Mouse (Mus musculus) forebrain, embryonic 15.5 days (tissue): ENCODE measurements at regions not wholly inside any gene's neighbourhood (a gene's known extent, or its start where the extent isn't known, plus 50 kb on each side); places are given as distances from the start of the nearest gene placed in this dataset.
A peak's percentile ranks its signal among the peaks of the same experiment; 100 is the strongest.

Source experiments
- ATAC-seq: fragments of 200-750 bp; cut with Nextera tagmentation; replicated peaks from 2 replicates; pipeline ENCODE4 v1.8.0; 2017; ENCODE audit warnings: mild to moderate bottlenecking, moderate TSS enrichment, moderate library complexity
- H3K27ac ChIP-seq: fragments of 300-500 bp; sonication (generic); replicated peaks from 2 replicates; pipeline ENCODE4 v1.5.1; 2015; ENCODE audit warnings: mild to moderate bottlenecking, inconsistent platforms
- H3K27me3 ChIP-seq: fragments of 300-500 bp; sonication (generic); 2 replicates; pipeline ENCODE4 v1.6.1; 2015; ENCODE audit warnings: inconsistent platforms
- H3K36me3 ChIP-seq: fragments of 300-500 bp; sonication (generic); 2 replicates; pipeline ENCODE4 v1.6.1; 2015; ENCODE audit warnings: mild to moderate bottlenecking, inconsistent platforms
- H3K4me1 ChIP-seq: fragments of 300-500 bp; sonication (generic); 2 replicates; pipeline ENCODE4 v1.6.1; 2015; ENCODE audit warnings: inconsistent platforms
- H3K4me2 ChIP-seq: fragments of 300-500 bp; sonication (generic); replicated peaks from 2 replicates; pipeline ENCODE4 v1.6.1; 2015; ENCODE audit warnings: mild to moderate bottlenecking, inconsistent platforms
- H3K4me3 ChIP-seq: fragments of 300-500 bp; sonication (generic); 2 replicates; pipeline ENCODE4 v1.5.1; 2015; ENCODE audit warnings: mild to moderate bottlenecking, inconsistent platforms
- H3K9ac ChIP-seq: fragments of 300-500 bp; sonication (generic); replicated peaks from 2 replicates; pipeline ENCODE4 v1.6.1; 2015; ENCODE audit warnings: mild to moderate bottlenecking, inconsistent platforms
- H3K9me3 ChIP-seq: fragments of 300-500 bp; sonication (generic); 2 replicates; pipeline ENCODE4 v1.6.1; 2016; ENCODE audit warnings: inconsistent platforms
- WGBS: fragments of 180-500 bp; shearing (Covaris S2); methylation state at CpG from one replicate; pipeline ENCODE4 v1.1.7; 2015; ENCODE audit warnings: mixed read lengths; 5-methylcytosine and 5-hydroxymethylcytosine counted together

GRCm38 (mm10) chr9:46544326-46544725, 224.5 kb upstream of the 4931429L15Rik start:
- H3K27me3 ChIP-seq = no peaks in the 10 kb centered on the region
- H3K4me1 ChIP-seq = no peaks in the 10 kb centered on the region; the same call in 1 of the 2 replicates
- no peak overlapping the region for H3K4me2 ChIP-seq
- no peak overlapping the region for H3K9ac ChIP-seq
- no peak for ATAC-seq
- H3K27ac ChIP-seq = no peak overlapping the region
- no peak overlapping the region for H3K4me3 ChIP-seq
- H3K36me3 ChIP-seq = no peaks in the 10 kb centered on the region
- no peaks in the 10 kb centered on the region for H3K9me3 ChIP-seq
- whole genome bisulfite sequencing = 92% methylated on average over 3 of the region's 3 CpGs

DNA sequence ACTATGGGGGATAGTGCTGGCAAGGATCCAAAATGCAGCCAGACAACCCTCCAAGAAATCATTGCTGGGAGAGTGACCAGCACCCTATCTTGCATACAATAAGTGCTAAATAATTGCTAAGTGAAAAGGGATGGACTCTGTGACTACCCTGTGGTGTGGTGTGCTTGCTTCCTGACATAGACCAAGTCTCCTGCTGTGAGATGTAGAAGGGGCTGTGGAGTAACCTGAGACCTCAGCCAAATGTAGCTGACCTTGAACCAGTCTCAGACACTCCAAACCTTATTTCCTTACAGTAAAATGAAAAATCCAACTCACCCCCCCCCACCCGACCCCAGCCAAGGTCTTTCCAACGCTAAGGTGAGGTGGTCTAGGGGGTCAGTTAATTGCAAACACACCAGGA, 221.2 kb upstream of the 4931429L15Rik start:
- H3K27me3 ChIP-seq = no peaks in the 10 kb centered on the region
- ATAC-seq = no peak
- WGBS = 75% methylated on average over 2 of the region's 2 CpGs
- H3K9ac ChIP-seq = no peak overlapping the region
- no peak overlapping the region for H3K27ac ChIP-seq
- H3K9me3 ChIP-seq = no peaks in the 10 kb centered on the region
- H3K36me3 ChIP-seq = no peaks in the 10 kb centered on the region
- H3K4me2 ChIP-seq = no peak overlapping the region
- H3K4me3 ChIP-seq = no peak overlapping the region
- no peaks in the 10 kb centered on the region for H3K4me1 ChIP-seq

DNA sequence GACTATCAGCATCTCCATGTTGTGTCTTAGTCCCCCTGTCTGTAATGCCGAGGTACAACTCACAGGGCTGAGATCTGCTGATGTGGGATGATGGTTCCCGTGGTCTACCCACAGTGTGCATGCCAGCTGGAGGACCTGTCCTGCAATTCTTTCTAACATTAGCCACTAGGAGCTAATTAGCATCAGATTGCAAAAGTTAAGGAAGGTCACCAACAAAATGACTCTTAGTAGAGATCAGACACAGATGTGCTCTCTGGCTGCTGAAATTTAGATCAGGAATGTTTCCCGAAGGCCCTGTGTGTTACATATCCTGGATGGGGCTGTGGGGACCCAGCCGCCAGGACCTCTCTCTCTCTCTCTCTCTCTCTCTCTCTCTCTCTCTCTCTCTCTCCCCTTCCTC, 218.8 kb upstream of the 4931429L15Rik start:
- Histone ChIP-seq H3K27ac (no peak overlapping the region), H3K9me3 (no peaks in the 10 kb centered on the region), H3K4me1 (no peaks in the 10 kb centered on the region), H3K9ac (no peak overlapping the region), H3K4me2 (no peak overlapping the region), H3K27me3 (no peaks in the 10 kb centered on the region), H3K36me3 (no peaks in the 10 kb centered on the region), H3K4me3 (no peak overlapping the region)
- ATAC-seq = no peak
- 79% methylated on average over 3 of the region's 4 CpGs for WGBS

GRCm38 (mm10) chr9:46516401-46517130, 196.8 kb upstream of the 4931429L15Rik start:
- H3K4me3 ChIP-seq = no peak overlapping the region
- WGBS = 75% methylated on average over 20 of the region's 20 CpGs
- no peak overlapping the region for H3K9ac ChIP-seq

DNA sequence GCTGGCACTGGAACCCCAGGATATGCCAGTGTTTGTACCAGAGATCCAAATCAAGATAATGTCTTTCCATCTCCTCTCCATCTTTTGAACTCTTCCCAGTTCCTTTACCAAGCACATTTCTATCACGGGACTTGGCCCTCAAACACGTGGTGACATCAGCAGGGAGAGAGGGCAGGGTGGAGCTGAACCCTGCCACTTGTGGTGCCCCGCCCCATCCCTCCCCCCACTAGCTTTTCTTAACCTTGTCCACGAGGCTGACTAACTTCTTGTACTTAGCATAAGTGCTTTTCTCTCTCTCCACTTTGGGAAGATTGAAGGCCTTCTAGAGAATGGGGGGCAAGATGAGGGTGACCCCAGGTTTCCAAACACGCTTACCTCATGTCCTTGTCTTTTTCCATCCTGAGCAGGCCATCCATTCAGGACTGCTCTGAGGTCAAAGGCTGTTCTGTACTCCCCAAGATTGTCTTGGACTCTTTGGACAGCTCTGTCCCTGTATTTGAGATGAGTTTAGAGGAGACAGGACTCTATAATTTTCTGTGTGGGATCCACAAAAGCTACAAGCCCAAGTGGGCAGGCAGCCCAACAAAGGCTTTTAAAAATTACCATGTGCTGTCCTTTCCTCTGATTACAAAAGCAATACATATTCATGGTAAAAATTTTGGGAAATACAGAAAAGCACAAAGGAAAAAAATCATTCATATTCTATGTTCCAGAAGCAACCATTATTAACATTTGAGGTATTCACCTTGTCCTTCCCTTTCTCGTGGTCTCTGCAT, 192.7 kb upstream of the 4931429L15Rik start:
- no peak overlapping the region for H3K4me3 ChIP-seq
- H3K4me2 ChIP-seq = no peak overlapping the region
- H3K4me1 ChIP-seq = peaks cover 24% of the 10 kb centered on the region
- 74% methylated on average over 6 of the region's 6 CpGs for WGBS
- no peaks in the 10 kb centered on the region for H3K27me3 ChIP-seq
- no peak for ATAC-seq
- no peak overlapping the region for H3K27ac ChIP-seq
- H3K9me3 ChIP-seq = no peaks in the 10 kb centered on the region
- no peak overlapping the region for H3K9ac ChIP-seq
- H3K36me3 ChIP-seq = no peaks in the 10 kb centered on the region

More at GRCm38 (mm10) chr9:46516401-46517130, 196.8 kb upstream of the 4931429L15Rik start:
- H3K9me3 ChIP-seq = no peaks in the 10 kb centered on the region
- no peak for ATAC-seq
- H3K27ac ChIP-seq = no peak overlapping the region
- H3K4me2 ChIP-seq = no peak overlapping the region
- peaks cover 4% of the 10 kb centered on the region; the same call in 1 of the 2 replicates for H3K4me1 ChIP-seq
- H3K27me3 ChIP-seq = no peaks in the 10 kb centered on the region
- no peaks in the 10 kb centered on the region for H3K36me3 ChIP-seq

DNA sequence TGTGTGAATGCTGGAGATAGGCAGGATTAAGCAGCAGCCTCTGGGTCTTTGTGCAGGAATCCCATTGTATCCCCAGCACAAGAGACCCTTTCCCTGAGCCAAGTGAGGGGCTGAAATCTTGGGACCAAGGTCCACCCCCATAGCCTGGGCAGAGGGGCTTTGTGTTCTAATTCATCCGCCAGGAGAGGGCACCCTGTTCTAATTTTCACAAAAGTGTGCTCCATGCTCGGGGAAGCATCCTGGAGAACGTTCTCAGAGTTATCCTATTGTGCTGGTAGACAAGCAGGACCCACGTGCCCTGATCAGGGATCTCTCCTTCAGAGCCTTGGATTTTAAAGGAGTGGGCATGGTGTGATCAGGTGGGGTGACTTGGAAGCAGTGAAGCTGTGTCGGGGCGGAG, 191.5 kb upstream of the 4931429L15Rik start:
- WGBS = 36% methylated on average over 6 of the region's 6 CpGs
- Histone ChIP-seq H3K27ac (no peak overlapping the region), H3K9ac (no peak overlapping the region), H3K4me3 (no peak overlapping the region), H3K36me3 (no peaks in the 10 kb centered on the region), H3K4me2 (no peak overlapping the region), H3K27me3 (no peaks in the 10 kb centered on the region), H3K4me1 (peaks cover 20% of the 10 kb centered on the region), H3K9me3 (no peaks in the 10 kb centered on the region)
- ATAC-seq = no peak

- H3K27me3 ChIP-seq = no peaks in the 10 kb centered on the region
- 52% methylated on average over 5 of the region's 5 CpGs for WGBS
- H3K27ac ChIP-seq = peak overlapping the region; percentile 51
- H3K4me1 ChIP-seq = peaks cover 22% of the 10 kb centered on the region
- no peak overlapping the region for H3K4me3 ChIP-seq
- H3K36me3 ChIP-seq = no peaks in the 10 kb centered on the region
- ATAC-seq = no peak
- H3K9ac ChIP-seq = 0 out of 2 replicates have a peak overlapping the region, but pooled peaks have one; percentile 19
- H3K4me2 ChIP-seq = no peak overlapping the region
- no peaks in the 10 kb centered on the region for H3K9me3 ChIP-seq
Observed at GRCm38 (mm10) chr9:46509896-46510295, 190.1 kb upstream of the 4931429L15Rik start.

DNA sequence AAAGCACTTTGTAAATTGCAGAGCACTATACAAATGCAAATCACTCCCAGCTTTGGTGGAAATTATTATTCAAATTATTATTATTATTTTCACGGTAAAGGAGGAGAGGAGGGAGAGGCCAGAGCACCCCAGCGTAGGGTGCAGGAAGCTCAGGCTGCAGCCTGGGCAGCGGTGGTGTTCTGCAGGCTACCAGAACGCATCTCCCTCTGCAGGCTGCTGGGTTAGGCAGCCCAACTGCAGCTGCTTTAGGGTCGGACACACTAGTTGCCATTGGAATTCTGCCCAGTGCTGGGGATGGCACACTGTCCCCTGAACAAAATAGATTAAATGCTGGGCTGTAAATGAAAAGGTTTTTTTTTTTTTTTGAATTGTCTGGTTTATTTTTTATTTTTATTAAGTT, 189.7 kb upstream of the 4931429L15Rik start:
- 6% methylated on average over 5 of the region's 5 CpGs for WGBS
- ATAC-seq = 0 out of 2 replicates have a peak, but pooled peaks have one; percentile 51
- Histone ChIP-seq H3K4me2 (no peak overlapping the region), H3K27me3 (no peaks in the 10 kb centered on the region), H3K36me3 (no peaks in the 10 kb centered on the region), H3K27ac (peak overlapping the region; percentile 60), H3K4me3 (no peak overlapping the region), H3K4me1 (peaks cover 26% of the 10 kb centered on the region), H3K9me3 (no peaks in the 10 kb centered on the region), H3K9ac (no peak overlapping the region)

DNA sequence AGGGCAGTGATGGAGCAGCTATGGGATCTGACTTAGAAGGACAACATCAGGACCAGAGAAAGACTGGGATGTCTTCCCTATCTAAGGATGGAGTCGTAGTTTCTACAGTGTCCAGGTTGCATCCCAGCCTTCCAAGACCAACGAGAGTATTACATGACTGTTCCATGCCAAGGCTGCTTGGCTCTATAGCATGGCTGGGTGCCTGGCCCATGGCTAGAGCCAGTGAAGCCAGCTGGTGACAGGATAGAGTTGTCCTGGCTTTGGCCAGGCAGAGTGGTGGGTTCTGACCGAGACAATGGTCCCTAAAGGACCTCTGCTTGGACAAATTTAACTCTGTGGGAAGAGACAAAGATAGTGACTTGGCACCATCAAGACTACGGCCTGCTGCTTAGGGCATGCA, 187.2 kb upstream of the 4931429L15Rik start:
- H3K9ac ChIP-seq = no peak overlapping the region
- ATAC-seq = no peak
- H3K4me2 ChIP-seq = no peak overlapping the region
- 87% methylated on average over 4 of the region's 4 CpGs for WGBS
- no peak overlapping the region for H3K27ac ChIP-seq
- no peaks in the 10 kb centered on the region for H3K27me3 ChIP-seq
- peaks cover 42% of the 10 kb centered on the region for H3K4me1 ChIP-seq
- H3K36me3 ChIP-seq = no peaks in the 10 kb centered on the region
- H3K4me3 ChIP-seq = no peak overlapping the region
- H3K9me3 ChIP-seq = no peaks in the 10 kb centered on the region

DNA sequence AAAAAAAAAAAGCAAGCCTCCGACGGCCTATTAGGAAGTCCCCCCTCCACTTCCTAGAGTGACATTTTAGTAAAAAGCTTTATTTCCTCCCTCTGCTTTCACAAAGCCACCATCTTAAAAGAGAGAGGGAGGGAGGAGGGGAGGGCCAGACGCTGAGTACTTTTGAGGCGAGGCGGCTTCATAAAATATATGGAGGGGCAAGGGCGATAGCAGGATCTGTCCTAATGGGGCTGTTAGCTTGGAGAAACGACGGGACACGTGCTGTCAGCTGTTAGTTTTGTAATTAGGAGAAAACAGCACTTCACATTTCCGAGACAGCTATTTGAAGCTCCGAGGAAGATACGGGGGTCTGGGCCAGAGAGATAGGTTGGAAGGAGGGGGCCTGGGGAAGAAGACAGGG, 184.8 kb upstream of the 4931429L15Rik start:
- peaks cover 26% of the 10 kb centered on the region for H3K4me1 ChIP-seq
- H3K9me3 ChIP-seq = no peaks in the 10 kb centered on the region
- no peaks in the 10 kb centered on the region for H3K27me3 ChIP-seq
- no peak overlapping the region for H3K9ac ChIP-seq
- 10% methylated on average over 12 of the region's 12 CpGs for WGBS
- 0 out of 2 replicates have a peak, but pooled peaks have one; percentile 36 for ATAC-seq
- H3K4me2 ChIP-seq = no peak overlapping the region
- no peaks in the 10 kb centered on the region for H3K36me3 ChIP-seq
- H3K27ac ChIP-seq = peak overlapping the region; percentile 64; the same call in 1 of the 2 replicates
- no peak overlapping the region for H3K4me3 ChIP-seq

- WGBS = 6% methylated on average over 3 of the region's 3 CpGs
- no peak; the same call in 1 of the 2 replicates for ATAC-seq
- no peaks in the 10 kb centered on the region for H3K36me3 ChIP-seq
- no peak overlapping the region for H3K9ac ChIP-seq
- no peak overlapping the region for H3K4me3 ChIP-seq
- H3K27me3 ChIP-seq = no peaks in the 10 kb centered on the region
- H3K4me1 ChIP-seq = peaks cover 23% of the 10 kb centered on the region
- H3K4me2 ChIP-seq = peak overlapping the region; percentile 11; the same call in 1 of the 2 replicates
- H3K9me3 ChIP-seq = no peaks in the 10 kb centered on the region
- peak overlapping the region; percentile 64 for H3K27ac ChIP-seq
Observed at GRCm38 (mm10) chr9:46504133-46504416, 184.3 kb upstream of the 4931429L15Rik start.

DNA sequence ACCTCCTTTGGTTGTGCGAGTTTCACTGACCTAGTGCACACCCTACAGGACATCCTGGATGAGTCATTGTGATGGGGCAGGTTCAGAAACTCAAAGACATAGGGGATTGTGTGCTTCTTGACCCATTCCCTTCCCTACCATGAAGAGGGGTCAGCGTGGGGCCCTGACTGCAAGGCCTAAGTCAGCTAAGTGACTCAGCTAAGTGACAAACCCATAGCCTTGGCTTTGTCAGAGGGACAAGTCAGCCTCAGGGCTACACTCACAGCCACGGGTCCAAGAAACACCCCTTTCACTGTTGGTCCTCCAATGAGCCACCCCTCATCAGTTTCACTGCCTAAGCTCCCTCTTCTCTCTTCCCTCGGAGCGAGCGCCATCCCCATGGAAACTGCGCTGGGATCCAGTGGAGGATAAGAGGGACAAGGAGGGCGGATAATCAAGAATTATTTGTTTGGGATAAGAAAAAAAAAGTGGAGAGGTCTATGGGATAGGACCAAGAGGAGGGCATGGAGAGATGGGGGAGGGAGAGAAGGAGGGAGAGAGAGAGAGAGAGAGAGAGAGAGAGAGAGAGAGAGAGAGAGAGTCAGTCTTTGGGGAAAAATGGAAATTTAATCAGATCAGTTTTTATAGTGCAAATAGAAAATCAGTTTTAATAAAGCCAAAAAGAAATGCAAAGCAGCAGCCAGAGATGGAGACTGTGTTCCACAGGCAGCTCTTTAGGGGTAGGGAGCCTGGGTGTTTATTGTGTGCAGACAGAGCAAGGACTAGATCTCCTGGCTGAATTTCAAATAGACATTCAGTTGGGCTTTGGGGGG, 183.7 kb upstream of the 4931429L15Rik start:
- H3K36me3 ChIP-seq = no peaks in the 10 kb centered on the region
- 38% methylated on average over 8 of the region's 8 CpGs for WGBS
- peak overlapping the region; percentile 11; the same call in 1 of the 2 replicates for H3K4me2 ChIP-seq
- H3K4me3 ChIP-seq = no peak overlapping the region
- ATAC-seq = peak; percentile 52
- no peaks in the 10 kb centered on the region for H3K9me3 ChIP-seq
- no peak overlapping the region for H3K9ac ChIP-seq
- peaks cover 28% of the 10 kb centered on the region for H3K4me1 ChIP-seq
- H3K27me3 ChIP-seq = no peaks in the 10 kb centered on the region
- H3K27ac ChIP-seq = peak overlapping the region; percentile 64
